Mouse (Mus musculus) forebrain, embryonic 15.5 days (tissue): ENCODE data around the gene Srarp. TPM values are rescaled to one million over a fixed set of nuclear protein-coding genes. Genes with fewer than 3 reads are reported as not detected.

Experiments
- ATAC-seq: fragments of 200-750 bp; cut with Nextera tagmentation; replicated peaks from 2 replicates; pipeline ENCODE4 v1.8.0; 2017; ENCODE audit warnings: mild to moderate bottlenecking, moderate TSS enrichment, moderate library complexity
- H3K27ac ChIP-seq: fragments of 300-500 bp; sonication (generic); replicated peaks from 2 replicates; pipeline ENCODE4 v1.5.1; 2015; ENCODE audit warnings: mild to moderate bottlenecking, inconsistent platforms
- H3K27me3 ChIP-seq: fragments of 300-500 bp; sonication (generic); 2 replicates; pipeline ENCODE4 v1.6.1; 2015; ENCODE audit warnings: inconsistent platforms
- H3K36me3 ChIP-seq: fragments of 300-500 bp; sonication (generic); 2 replicates; pipeline ENCODE4 v1.6.1; 2015; ENCODE audit warnings: mild to moderate bottlenecking, inconsistent platforms
- H3K4me1 ChIP-seq: fragments of 300-500 bp; sonication (generic); 2 replicates; pipeline ENCODE4 v1.6.1; 2015; ENCODE audit warnings: inconsistent platforms
- H3K4me2 ChIP-seq: fragments of 300-500 bp; sonication (generic); replicated peaks from 2 replicates; pipeline ENCODE4 v1.6.1; 2015; ENCODE audit warnings: mild to moderate bottlenecking, inconsistent platforms
- H3K4me3 ChIP-seq: fragments of 300-500 bp; sonication (generic); 2 replicates; pipeline ENCODE4 v1.5.1; 2015; ENCODE audit warnings: mild to moderate bottlenecking, inconsistent platforms
- H3K9ac ChIP-seq: fragments of 300-500 bp; sonication (generic); replicated peaks from 2 replicates; pipeline ENCODE4 v1.6.1; 2015; ENCODE audit warnings: mild to moderate bottlenecking, inconsistent platforms
- H3K9me3 ChIP-seq: fragments of 300-500 bp; sonication (generic); 2 replicates; pipeline ENCODE4 v1.6.1; 2016; ENCODE audit warnings: inconsistent platforms
- WGBS: fragments of 180-500 bp; shearing (Covaris S2); methylation state at CpG from one replicate; pipeline ENCODE4 v1.1.7; 2015; ENCODE audit warnings: mixed read lengths; 5-methylcytosine and 5-hydroxymethylcytosine counted together
- polyA plus RNA-seq: library from polyadenylated mRNA; unstranded; fragments of >200 nt; fragmentation: Nextera tagmentation; extraction: Ambion mirVana; gene quantifications from 2 replicates; pipeline ENCODE4 v1.2.1, GENCODE M21; 2015

The Srarp gene
- polyA plus RNA-seq, 1 experiment from 2014 or later, result not detected

DNA sequence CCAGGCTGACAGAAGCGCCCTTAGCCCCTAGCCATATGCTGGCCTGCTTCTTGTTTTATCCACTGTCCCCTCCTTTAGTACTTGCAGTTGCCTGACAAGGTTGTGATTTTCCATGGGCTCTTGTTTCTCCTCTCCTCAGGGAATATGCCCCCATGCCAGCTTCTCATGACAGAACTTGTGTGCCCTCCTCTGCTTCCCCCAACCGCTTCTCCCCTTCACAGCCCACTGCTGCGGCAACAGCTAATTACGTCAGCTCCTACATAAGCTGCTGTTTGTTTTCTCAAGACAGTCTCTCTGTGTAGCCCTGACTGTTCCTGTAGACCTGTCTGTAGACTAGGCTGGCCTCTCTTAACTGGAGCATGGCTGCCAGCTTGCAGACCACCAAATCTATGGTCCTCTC, 19.6 kb upstream of the Srarp start:
- Histone ChIP-seq H3K4me3 (no peak overlapping the region), H3K9me3 (no peaks in the 10 kb centered on the region), H3K4me2 (no peak overlapping the region), H3K4me1 (peaks cover 17% of the 10 kb centered on the region), H3K36me3 (peaks cover 25% of the 10 kb centered on the region), H3K9ac (no peak overlapping the region), H3K27ac (no peak overlapping the region), H3K27me3 (no peaks in the 10 kb centered on the region)
- no peak for ATAC-seq
- WGBS, result 72% methylated on average over 4 of the region's 4 CpGs

DNA sequence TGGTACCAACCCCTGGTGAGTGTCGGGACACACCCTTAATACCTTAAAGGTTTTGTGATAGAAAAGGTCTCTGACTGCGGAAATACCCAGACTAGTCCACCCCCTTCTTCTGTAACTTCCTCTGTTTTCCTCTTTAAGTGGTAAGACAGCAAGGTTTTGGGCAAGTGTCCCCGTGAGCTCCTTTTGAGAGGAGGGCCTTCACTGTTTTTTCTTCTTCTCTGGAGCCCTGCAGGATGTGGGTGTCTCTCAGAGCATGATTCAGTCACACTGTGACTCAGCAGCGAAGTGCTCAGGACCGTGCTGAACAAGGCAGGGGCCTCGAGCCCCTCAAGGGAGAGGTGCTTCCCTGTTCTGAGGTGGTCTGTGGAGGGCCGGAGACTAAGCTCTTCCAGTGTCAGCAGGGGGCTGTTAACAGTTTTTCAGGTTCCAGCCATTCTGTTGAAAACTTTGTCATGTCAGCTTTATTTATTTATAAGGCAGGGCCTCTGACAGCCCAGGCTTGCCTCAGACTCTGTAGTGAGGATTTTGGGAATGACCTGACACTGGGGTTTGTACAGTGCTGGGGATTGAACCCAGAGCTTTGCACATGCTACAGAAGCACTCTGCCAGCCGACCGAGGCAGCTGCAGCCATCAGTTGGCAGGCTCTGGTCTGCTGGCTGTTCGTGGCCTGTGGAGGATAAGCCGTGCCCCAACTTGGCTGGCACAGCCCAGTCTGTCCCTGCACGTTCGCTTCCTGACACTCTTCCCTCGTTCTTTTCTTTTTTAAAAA, 18.9 kb upstream of the Srarp start:
- Histone ChIP-seq H3K36me3 (peaks cover 31% of the 10 kb centered on the region), H3K4me2 (no peak overlapping the region), H3K4me3 (no peak overlapping the region), H3K27me3 (no peaks in the 10 kb centered on the region), H3K9ac (no peak overlapping the region), H3K9me3 (no peaks in the 10 kb centered on the region), H3K4me1 (peaks cover 17% of the 10 kb centered on the region), H3K27ac (no peak overlapping the region)
- 76% methylated on average over 14 of the region's 14 CpGs for WGBS
- ATAC-seq, result no peak

DNA sequence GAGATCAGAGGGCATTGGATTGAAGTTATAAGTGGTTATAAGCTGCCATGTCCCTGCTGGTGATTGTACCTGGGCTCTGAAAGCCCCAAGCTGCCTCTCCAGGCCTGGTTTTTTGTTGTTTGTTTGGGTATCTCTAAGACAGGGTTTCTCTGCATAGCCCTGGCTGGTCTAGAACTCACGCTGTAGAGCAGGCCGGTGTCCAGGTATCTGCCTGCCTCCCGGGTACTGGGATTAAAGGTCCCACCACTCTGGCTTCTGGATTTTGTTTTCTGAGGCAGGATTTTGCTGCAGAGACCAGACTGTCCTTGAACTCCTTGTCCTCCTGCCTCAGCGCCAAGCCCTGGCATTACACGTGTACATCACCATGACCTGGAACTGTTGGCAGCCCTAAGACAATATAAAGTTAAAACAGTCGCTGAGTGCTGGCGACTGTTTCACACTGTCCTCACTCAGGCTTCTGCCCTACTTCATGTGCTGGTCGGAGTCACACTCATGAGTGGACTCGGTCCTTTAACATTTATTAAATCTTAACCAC, 16.1 kb upstream of the Srarp start:
- H3K27ac ChIP-seq, result no peak overlapping the region
- ATAC-seq, result no peak
- peaks cover 57% of the 10 kb centered on the region for H3K36me3 ChIP-seq
- H3K9ac ChIP-seq, result no peak overlapping the region
- H3K4me2 ChIP-seq, result no peak overlapping the region
- H3K27me3 ChIP-seq, result no peaks in the 10 kb centered on the region
- 0 out of 2 replicates have a peak, but pooled peaks cover 4% of the 10 kb centered on the region for H3K4me1 ChIP-seq
- no peaks in the 10 kb centered on the region for H3K9me3 ChIP-seq
- WGBS, result 93% methylated on average over 9 of the region's 9 CpGs
- no peak overlapping the region for H3K4me3 ChIP-seq

DNA sequence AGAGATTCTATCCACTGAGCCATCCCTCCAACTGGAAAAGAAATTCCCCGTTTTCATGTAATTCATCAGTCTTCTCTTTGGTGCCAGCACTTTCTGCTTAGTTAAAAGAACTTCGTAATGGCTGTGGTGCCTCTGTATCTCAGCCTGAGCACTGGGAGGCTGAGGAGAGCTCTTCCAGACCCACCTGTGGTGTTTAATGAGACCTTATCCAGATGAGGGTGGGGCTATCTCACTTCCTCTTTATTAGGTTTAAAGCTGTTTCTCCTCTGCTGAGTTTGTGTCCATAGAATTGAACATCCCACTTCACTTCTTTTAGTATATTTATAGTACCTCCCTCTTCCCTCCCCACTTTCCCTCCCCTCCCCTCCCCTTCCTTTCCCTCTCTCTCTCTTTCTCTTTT, 15.3 kb upstream of the Srarp start:
- Histone ChIP-seq H3K4me2 (no peak overlapping the region), H3K27ac (no peak overlapping the region), H3K36me3 (peaks cover 58% of the 10 kb centered on the region), H3K4me3 (no peak overlapping the region), H3K4me1 (peaks cover 10% of the 10 kb centered on the region), H3K9me3 (no peaks in the 10 kb centered on the region), H3K9ac (no peak overlapping the region), H3K27me3 (no peaks in the 10 kb centered on the region)
- WGBS, result 90% methylated on average over 2 of the region's 2 CpGs
- no peak for ATAC-seq

DNA sequence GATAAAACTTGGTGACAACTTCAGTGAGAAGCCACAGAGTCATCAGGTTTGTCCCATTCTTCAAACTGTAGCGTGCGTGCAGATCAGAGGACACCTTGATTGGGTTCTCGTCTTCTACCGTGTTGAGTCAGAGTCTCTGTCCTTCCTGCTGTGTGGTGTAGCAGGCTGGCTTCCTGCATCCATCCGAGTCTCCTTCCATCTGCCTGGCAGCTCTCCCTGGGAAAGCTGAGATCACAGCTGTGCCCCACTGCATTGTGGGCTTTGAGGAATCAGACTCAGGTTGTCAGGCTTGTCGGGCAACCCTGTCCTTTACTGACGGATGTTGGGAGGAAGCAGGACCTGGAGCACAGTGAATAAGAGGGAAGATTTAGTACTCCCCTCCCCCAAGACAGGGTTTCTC, 10.3 kb upstream of the Srarp start:
- H3K9ac ChIP-seq, result no peak overlapping the region
- no peak overlapping the region for H3K4me3 ChIP-seq
- peaks cover 37% of the 10 kb centered on the region for H3K36me3 ChIP-seq
- 72% methylated on average over 7 of the region's 7 CpGs for WGBS
- H3K9me3 ChIP-seq, result no peaks in the 10 kb centered on the region
- no peaks in the 10 kb centered on the region for H3K27me3 ChIP-seq
- no peak overlapping the region for H3K27ac ChIP-seq
- H3K4me2 ChIP-seq, result 0 out of 2 replicates have a peak overlapping the region, but pooled peaks have one; percentile 80
- peaks cover 25% of the 10 kb centered on the region for H3K4me1 ChIP-seq
- ATAC-seq, result no peak

DNA sequence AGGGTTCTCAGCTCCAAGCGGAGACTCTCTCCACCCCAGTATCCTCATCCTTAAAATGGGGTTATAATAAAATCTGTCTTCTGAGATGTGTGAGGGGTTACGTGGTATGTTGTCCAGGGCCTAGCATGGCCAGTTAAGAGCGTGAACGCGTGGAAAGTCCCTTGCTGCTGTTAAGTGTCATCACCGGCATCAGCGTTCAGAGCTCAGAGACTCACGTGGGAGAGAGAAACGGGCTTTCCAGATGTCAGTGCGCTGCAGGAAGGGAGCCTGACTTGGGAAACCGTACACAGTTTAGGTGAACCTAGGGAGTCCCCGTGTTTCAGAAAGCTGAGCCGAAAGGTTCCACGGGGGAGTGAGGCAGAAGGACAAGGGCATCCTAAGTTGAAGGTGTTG, 9.4 kb upstream of the Srarp start:
- WGBS, result 16% methylated on average over 14 of the region's 14 CpGs
- Histone ChIP-seq H3K4me1 (peaks cover 25% of the 10 kb centered on the region), H3K4me2 (peak overlapping the region; percentile 80), H3K4me3 (peak overlapping the region; percentile 79), H3K9me3 (no peaks in the 10 kb centered on the region), H3K9ac (peak overlapping the region; percentile 88), H3K27me3 (no peaks in the 10 kb centered on the region), H3K36me3 (peaks cover 32% of the 10 kb centered on the region), H3K27ac (0 out of 2 replicates have a peak overlapping the region, but pooled peaks have one; percentile 83)
- ATAC-seq, result no peak

DNA sequence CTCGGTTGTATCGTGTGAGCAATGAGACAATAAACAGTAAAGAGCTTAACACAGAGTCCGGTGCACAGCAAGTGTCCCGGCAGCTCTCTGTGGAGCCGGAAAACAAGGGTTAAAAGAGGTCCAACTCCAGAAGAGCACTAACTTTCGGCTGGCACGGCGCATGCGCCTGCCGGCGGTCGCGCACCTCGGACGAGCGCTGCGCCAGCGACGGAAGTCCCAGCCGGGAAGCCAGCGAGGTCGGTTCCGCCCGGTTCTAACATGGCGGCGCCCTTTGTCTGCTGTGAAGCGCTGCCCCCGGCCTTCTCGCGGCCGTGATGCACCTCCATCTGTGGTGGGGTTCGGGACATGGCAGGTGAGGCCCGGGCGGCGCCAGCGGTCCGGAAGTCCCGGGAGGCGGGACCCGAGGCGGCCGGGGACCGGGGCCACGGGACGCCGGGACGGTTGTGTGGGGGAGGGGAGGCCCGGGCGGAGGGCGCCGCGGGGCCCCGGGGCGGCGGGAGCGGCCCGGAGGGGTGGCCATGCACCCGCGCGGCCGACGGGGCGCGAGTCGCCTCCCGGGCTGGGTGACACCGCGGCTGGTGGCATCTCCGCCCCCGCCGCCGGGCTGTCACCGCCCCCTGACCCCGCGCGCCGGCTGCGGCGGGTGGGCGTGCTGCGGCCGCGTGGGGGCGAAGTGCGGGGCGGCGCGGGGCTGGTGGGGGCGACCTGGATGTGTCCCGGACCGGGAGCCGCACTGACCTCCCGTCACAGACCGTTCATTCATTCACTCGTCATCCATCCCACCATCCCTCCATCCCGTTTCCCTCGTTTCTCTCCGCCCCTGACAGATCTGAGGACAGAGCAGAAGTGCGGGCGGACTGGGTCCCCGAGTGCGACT, 8.8 kb upstream of the Srarp start, which contains the start of gene Zbtb17:
Gene Zbtb17 (plus strand): TSS at position 204 of the 877 bp plus-strand sequence.
- Histone ChIP-seq H3K4me2 (peak within 1 kb of the TSS; percentile 80), H3K27me3 (no peaks in the 10 kb centered on the region), H3K27ac (peak within 1 kb of the TSS; percentile 83), H3K9ac (peak within 1 kb of the TSS; percentile 88), H3K4me3 (peak within 1 kb of the TSS; percentile 79), H3K4me1 (peaks cover 25% of the 10 kb centered on the region), H3K36me3 (peaks cover 26% of the 10 kb centered on the region), H3K9me3 (no peaks in the 10 kb centered on the region)
- under 1% methylated on average over 88 of the region's 102 CpGs for WGBS
- ATAC-seq, result peak; percentile 94

DNA sequence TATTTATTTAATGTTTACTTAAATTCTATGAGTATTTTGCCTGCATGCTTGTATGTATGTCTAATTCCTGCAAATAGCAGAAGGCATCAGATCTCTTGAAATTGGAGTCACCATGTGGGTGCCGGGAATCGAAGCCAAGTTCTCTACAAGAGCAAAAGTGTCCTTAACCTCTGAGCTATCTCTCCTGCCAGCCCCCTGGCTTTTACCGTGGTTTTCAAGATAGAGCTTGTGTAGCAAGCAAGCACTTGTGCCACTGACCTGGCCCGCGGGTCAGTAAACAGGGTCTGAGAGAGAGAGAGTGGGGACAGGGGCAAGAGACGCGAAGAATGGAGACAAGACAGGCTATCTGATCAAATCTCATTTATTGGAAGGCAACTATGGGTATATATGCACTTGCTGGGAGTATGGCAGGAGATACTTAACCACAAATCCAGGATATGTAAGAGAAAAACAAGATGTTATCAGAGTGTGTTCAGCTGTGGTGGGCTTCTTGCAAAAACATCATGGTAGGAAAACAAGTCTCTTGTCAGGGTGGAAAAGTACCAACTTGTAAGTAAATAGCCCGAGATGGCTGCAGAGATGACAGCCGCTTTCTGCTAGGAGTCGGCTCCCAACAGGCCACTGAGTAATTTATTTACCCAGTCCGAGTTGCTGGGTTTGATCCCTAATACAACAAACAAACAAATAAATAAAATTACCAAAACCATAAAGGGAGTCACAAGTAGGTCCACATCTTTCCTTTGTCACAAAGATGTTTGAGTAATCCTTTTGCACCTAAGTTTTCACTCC, 7.9 kb upstream of the Srarp start:
- H3K4me3 ChIP-seq, result peak overlapping the region; percentile 79
- peak overlapping the region; percentile 52 for H3K4me2 ChIP-seq
- H3K9ac ChIP-seq, result peak overlapping the region; percentile 88
- H3K9me3 ChIP-seq, result no peaks in the 10 kb centered on the region
- H3K4me1 ChIP-seq, result peaks cover 25% of the 10 kb centered on the region
- no peaks in the 10 kb centered on the region for H3K27me3 ChIP-seq
- H3K36me3 ChIP-seq, result peaks cover 17% of the 10 kb centered on the region
- no peak overlapping the region for H3K27ac ChIP-seq
- no peak for ATAC-seq
- WGBS, result 52% methylated on average over 11 of the region's 11 CpGs

DNA sequence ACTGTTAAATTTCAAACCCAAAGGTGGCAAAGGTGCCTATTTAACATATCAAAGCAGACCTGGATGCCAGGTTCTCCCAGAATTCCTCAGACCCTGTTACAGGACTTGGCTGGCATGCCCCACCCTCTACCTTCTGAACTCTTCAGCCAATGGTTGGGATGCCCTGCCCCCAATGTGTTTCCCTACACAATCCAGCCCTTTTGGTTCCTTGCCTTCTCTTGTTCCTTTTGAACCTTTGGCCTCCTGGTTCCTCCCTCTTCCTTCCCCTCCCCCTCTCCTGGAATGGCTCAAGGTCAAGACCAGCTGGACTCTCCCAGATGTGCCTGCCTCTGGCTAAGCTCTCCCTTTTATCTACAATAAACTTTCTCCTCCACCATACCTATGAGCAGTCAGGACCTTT, 5.0 kb upstream of the Srarp start:
- Histone ChIP-seq H3K4me1 (peaks cover 15% of the 10 kb centered on the region), H3K9me3 (no peaks in the 10 kb centered on the region), H3K4me3 (no peak overlapping the region), H3K4me2 (no peak overlapping the region), H3K27ac (no peak overlapping the region), H3K9ac (no peak overlapping the region), H3K36me3 (no peaks in the 10 kb centered on the region), H3K27me3 (no peaks in the 10 kb centered on the region)
- no peak for ATAC-seq

DNA sequence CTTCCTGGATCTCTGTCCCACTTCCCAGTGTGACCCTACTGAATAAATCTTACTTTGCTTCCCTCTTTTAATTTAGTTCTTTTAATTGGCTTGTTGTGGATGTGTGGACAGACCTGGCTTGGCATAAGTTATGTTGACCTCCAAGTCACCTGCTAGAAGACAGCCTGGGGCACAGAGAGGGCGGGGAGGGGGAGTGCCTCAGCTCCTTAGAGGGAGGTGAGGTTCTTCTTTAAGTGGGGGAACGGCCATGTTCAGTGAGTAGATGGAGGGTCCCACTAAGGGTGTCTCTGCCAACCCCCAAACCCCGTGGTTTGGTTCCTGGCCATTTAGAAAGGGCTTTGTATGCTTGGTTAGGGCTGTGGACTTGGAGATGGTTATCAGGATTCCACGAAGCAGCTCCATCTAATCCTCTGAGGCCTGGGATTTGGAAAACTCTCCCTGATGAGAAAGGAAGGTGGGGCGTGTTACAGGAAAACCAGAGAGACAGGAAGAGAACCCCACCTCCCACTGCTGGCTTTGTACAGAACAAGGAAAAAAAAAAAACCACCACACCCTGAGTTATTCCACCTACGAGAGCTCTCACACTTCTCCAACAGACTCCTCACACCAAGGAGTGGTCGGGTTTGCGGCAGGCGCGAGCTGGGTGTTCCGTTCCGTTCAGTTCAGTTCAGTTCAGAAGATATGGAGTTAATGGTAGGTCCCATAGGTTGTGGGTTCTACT, 3.3 kb upstream of the Srarp start:
- H3K4me1 ChIP-seq, result peaks cover 6% of the 10 kb centered on the region
- no peak for ATAC-seq
- 86% methylated on average over 12 of the region's 12 CpGs for WGBS
- H3K4me3 ChIP-seq, result no peak overlapping the region
- no peaks in the 10 kb centered on the region for H3K36me3 ChIP-seq
- H3K9ac ChIP-seq, result no peak overlapping the region
- H3K4me2 ChIP-seq, result no peak overlapping the region
- no peaks in the 10 kb centered on the region for H3K27me3 ChIP-seq
- no peaks in the 10 kb centered on the region for H3K9me3 ChIP-seq
- no peak overlapping the region for H3K27ac ChIP-seq

DNA sequence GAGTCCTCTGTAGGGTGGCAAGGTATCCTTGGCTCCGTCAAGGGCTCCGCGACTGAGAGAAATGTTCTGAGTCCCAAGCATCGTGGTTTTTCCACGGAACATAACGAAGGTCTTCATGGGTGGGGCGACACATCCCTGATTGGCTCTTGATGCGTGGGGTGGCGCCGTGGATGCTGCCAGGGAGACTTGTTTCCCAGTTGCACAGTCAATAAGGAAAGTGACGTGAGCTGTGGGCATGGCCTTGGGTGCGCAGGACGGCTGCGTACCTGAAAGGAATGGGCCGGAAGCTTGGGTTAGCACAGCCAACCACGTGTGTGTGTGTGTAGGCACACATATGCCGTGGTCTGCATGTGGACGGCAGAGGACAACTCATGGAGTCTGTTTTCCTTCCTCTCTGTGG, 2.7 kb downstream of the Srarp start:
- no peaks in the 10 kb centered on the region for H3K36me3 ChIP-seq
- no peak overlapping the region for H3K9ac ChIP-seq
- H3K4me2 ChIP-seq, result no peak overlapping the region
- ATAC-seq, result no peak
- WGBS, result 83% methylated on average over 18 of the region's 18 CpGs
- H3K4me1 ChIP-seq, result no peaks in the 10 kb centered on the region
- H3K27me3 ChIP-seq, result no peaks in the 10 kb centered on the region
- no peaks in the 10 kb centered on the region for H3K9me3 ChIP-seq
- H3K4me3 ChIP-seq, result no peak overlapping the region
- H3K27ac ChIP-seq, result no peak overlapping the region
